Mouse (Mus musculus) right cerebral cortex, postnatal 25 days (tissue): Measurements from ENCODE around the gene D930048N14Rik.
"Not testable (repeated sequence)": the region's sequence is repeated elsewhere in the genome, so short reads cannot be mapped to it uniquely, and the experiment has no call there.

Source experiments
- DNase-seq: peaks from one replicate; pipeline ENCODE4 v3.0.0; 2022

Gene D930048N14Rik

DNA sequence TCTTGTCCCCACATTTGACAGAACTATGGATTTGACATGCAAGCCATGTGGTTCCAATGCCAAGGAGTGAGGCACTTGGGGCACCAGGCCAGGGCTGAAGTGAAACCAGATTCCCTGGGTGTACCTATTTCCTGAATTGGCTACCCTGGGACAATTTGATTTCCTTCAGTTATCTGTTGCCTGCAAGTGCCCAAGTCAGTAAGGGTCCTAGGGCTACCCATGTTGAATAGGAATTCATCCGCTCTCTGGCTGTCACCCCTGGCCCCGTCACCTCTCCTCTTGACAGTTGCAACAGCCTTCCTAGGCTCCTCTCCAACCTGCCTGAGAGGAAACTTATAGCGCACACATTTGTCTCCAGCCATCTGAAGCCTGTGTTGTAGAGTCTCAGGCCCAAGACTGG is 4.1 kb downstream of the D930048N14Rik start:
- no peak for DNase-seq

DNA sequence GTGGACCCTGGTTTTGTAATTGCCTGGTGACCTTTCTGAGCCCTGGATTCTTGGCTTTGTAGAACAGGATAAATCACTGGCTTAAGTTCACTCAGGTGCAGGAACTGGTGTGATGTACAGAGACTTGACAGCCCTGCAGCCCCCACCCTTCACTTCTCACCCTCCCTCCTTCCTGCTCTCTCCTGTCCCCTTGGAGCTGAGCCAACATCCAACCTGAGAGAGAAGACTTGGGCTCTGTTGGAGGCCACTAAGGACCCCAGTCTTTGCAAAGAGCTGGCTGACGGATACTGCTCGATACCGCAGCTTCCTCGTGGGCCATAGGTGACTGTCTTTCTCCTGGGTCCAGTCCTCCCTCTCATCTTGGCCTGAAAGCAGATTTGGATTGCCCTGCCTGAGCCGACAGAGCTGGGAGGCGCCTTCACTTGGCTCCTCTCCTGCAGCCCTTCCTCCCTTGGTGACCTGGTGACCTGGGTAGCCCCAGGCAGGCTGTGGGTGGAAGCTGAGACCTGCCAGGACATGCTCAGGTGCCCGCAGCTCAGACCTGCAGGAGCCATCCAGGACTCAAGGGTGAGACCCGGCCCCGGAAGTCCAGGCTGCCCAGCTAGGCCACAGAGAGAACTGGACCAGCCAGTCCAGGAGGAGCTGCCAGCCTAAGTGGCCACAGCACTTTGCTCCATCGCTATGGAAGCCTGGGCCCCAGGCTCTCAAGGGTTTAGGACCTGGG is 6.2 kb downstream of the D930048N14Rik start:
- no peak for DNase-seq

DNA sequence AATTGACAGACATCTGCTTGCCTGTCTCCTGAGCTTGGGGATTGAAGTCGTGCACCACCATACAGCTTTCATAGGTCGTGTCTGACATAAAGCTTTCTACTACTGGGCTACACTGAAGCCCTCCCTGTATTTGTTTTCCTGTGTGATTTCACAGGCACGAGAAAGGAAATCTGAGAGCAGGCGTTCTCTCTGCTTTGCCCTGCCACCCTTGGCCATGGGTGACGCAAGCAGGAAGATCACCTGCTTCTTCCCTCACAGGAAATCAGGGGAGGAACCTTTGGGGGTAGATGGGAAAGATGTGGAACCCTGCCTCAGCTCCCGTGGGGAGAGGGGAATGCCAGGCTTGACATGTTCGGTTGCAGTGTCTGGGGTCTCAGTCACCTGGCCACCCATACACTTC is 7.5 kb downstream of the D930048N14Rik start:
- DNase-seq: no peak

DNA sequence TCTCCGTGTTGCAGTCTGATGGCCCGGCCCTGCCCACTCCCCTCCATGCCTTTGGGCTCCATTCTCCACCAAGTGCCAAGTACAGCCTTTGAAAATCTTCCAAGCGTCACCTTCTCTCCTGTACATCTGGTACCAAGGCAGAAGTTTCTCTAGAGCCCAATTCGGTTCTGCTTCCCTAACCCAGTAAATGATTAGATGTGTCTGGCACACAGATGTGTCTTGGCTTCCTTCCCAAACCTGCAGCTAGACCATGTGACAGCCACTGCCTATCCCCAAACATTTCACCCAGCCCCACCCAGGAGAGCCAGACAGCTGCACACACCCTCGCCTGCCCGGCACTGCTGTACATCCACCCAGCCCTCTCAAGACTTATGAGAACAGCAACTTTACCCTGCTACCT is 8.0 kb downstream of the D930048N14Rik start:
- peak; percentile 15 for DNase-seq

DNA sequence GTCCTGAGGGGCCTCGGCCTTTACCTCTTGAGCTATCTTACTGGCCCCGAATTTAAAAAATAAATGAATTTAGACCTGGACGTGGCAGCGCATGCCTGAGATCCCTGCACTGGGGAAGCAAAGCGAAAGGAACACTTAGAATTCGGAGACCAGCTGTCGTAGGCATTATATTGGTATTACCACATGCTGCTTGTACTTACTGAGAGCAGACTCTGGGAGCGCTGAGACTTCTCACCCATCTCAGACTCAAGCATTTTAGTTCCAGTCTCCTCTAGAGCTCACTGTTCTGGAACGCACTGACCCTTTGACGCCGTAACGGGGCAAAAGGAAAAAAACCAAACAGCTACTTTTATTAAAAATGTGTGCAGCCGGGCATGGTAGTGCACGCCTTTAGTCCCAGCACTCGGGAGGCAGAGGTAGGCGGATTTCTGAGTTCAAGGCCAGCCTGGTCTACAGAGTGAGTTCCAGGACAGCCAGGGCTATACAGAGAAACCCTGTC is 11.2 kb downstream of the D930048N14Rik start:
- no peak for DNase-seq

DNA sequence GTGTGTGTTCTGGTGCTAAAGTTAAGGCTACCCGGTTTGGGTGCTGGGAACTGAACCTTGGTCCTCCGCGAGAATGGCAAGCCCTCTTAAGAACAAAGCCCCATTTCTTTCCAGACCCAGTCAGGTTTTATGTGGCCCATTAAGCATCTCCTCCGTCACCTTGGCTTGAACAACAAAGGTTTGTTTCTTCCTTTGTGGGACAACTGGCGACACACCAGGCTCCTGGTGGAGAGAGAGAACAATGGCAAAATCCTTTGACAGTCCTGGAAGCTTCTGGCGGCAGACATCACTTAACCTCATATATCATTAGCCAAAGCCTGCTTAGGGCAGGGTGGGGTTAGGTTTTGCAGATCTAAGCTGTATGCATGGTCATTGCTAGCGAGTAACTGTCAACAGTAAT is 11.9 kb downstream of the D930048N14Rik start:
- DNase-seq: no peak

DNA sequence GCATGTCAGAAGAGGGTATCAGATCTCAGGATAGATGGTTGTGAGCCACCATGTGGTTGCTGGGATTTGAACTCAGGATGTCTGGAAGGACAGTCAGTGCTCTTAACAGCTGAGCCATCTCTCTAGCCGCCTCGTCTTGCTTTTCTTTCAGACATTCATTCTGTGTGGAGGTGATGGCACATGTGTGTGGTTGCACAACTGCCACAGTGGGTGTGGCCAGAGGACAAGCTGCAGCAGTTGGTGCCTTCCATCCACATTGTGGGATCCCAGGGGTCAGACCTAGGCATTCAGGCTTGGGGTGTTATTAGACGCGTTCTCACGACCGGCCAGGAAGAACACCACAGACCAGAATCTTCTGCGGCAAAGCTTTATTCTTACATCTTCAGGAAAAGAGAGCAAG is 14.0 kb downstream of the D930048N14Rik start:
- not testable (repeated sequence) for DNase-seq

DNA sequence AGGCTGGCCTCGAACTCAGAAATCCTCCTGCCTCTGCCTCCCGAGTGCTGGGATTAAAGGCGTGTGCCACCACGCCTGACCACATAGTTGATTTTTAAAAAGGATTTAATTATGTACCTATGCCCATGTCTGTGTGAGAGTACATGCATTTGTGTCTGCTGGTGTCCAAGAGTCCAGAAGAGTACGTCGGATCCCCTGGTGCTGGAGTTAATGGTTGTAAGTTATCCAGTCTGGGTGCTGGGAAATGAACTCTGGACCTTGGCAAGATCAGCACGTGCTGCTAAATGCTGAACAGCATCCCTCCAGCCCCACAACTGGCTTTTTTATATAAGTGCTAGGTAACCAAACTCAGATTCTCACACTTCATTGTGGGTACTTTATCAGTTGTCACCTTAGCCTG is 20.1 kb downstream of the D930048N14Rik start:
- DNase-seq: no peak

DNA sequence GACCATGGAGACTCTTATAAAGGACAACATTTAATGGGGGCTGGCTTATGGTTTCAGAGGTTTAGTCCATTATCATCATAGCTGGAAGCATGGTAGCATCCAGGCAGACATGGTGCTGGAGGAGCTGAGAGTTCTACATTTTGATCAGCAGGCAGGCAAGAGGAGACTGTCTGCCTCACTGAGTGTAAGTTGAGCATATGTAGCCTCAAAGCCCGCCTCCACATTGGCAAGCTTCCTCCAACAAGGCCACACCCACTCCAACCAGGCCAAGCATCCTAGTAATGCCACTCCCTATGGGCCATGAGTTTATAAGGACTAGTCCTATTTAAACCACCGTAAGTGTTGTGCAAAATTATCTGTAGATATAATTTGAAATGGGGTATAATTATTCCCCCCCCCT is 20.6 kb downstream of the D930048N14Rik start:
- no peak for DNase-seq

DNA sequence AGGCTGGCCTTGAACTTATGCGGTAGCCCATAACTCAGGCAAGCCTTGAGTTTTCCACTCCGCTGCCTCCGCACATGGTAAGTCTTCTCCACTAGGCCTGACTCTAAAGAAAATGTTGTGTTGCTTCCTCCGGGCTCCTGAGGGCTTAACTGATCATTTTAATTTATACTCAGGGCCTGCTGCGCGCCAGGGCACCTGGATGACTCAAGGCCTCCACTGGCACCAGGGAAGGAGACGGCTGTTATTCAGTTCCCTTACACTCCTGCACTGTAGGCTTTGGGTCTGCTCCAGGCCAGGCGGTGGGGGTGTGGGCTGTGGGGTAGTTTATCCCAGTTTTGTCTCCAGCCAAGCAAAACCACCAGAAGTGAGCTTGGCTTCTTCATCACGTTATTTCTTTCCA is 22.5 kb downstream of the D930048N14Rik start:
- DNase-seq: no peak

DNA sequence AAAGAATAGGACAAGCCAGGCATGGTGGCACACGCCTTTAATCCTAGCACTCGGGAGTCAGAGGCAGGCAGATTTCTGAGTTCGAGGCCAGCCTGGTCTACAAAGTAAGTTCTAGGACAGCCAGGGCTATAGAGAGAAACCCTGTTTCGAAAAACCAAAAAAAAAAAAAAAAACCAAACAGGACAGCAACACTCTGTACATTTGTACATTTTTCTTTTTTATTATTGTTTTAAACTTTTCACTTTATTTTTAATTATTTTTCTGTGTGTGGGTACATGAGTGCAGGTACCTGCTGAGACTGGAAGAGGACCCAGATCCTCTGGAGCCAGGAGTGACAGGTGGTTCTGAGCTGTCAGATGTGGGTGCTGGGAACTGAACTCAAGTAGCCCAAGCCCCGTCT is 24.6 kb downstream of the D930048N14Rik start:
- no peak for DNase-seq

DNA sequence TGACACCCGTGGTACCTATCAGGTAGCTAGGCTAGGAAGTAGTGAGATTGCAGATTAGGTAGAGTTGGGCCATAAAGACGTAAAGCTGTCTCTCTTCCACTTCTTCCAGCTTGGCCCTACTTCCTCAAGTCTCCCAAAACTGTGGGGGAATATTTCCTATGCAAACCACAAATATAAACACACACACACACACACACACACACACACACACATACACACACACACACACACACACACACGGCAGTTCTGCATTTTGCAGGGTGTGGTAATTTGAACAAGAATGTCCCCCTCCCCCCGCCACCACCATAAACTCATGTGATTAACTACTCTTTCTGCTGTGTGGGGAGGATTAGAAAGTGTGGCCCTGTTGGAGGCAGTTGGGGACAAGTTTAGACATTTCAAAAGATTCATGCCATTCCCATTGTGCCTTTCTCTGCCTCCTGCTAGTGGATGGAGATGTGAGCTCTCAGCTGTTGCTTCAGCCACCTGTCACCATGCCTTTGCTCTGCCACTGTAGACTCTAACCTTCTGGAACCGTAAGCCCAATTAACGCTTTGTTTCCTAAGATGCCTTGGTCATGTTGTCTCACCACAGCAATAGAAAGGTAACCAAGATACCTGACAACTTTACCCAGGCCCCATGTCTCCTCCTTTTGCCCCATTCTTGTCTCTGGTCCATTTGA is 27.1 kb downstream of the D930048N14Rik start:
- no peak for DNase-seq

DNA sequence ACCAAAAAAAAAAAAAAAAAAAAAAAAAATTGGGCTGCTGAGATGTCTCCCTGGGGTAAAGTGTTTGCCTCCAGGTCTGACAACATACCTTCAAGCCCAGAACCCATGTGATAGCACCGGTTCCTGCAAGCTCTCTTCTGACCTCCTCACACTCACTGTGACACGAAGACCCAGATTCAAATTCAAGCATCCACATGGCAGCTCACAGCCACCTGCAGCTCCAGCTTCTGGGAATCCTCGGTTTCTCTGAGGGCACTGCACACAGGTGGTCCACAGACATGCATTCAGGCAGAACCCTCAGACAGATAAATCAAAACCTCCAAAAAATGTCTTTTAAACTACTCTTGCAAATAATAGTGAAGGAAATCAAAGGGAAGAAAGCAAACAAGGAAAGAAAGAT is 28.7 kb downstream of the D930048N14Rik start:
- DNase-seq: no peak

DNA sequence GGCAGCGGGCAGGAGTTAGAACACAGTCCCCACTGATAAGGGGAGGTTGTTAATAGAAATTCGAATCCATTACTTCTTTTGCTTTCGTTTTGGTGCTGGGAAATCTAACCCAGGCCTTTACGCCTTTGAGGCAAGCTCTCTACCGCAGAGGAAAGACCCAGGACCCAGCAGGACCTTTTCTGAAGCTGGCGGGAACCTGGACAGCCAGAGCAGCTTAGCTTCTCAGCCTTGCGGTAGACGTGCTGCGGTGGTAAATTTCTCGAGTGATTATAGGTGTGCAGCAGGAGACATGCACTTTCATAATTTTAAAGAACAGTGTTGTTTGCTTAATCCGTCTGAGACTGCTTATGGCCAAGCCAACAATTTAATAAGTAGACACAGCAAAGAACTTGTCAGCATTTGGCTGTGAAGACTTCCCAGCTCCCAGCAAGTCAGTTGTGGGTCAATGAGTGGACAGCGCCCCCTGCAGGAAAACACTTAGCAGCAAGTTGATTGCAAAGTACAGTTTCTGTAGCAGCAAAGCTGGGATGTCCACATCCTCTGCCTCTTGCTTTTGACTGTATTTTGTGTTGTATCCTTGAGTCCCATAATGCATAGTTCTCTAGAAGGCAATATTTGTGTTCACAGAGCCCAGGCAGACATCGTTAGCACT is 30.7 kb downstream of the D930048N14Rik start:
- peak; percentile 80 for DNase-seq

DNA sequence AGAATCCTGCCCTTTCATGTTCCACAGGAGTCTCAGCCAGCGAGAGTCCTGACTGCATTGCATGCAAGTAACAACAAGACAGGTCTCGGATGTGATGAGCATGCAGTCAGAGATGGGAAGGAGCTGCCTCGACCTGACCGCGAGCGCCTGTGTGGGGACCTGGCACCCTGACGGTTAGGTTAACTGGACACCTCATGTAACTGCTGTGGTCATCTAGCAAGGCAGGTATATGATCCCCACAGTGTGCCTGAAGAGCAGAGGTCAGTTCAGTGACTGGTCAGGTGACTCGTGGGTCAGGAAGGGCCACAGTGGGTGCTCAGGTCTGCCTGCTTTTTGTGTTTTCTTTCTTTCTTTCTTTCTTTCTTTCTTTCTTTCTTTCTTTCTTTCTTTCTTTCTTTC is 31.2 kb downstream of the D930048N14Rik start:
- no peak for DNase-seq

DNA sequence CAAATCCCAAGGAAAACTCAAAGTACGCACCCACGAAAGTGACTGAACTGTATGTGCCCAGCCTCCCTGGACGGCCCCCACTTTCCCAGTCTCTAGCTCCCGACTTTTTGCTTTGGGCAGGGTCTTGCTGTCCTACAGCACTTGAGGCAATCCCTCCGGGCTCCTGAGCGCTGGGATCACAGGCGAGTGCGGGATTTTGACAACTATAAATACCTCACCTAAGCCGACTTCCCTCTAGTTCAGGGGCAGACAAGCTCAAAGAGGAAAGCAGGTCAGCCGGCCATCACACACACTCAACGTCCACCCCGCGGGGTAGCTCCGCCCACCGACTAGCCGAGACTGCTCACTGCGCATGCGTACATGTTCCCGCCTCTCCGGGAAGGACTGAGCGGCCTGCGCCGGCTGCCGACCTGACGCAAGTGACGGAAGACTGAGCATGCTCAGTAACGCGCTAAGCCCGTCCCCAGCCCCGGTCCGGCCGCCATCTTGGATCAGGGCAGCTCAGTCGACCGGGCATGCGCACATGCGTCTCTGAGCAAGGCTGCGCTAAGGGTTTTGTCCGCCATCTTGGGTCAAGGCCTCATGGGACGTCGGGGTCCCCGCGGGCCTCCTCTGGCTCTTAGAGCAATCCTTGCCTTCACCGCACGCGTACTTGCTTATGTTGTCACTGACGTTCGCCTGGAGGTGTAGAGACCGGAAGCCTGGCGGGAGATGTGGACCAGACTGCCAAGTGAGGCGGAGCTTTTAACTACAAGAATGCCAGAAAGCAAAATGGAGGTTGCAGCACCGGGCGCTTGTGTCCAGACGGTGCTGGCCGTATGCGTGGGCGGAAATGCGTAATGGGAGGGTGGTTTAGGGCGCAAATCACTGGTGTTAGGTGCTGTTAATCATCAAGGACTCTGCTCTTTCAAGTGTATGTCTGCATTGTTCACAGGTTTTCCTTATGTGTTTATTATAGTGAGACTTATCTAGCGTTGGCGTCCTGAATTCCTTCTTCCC is 37.9 kb downstream of the D930048N14Rik start, which contains the start of gene 0610009B22Rik:
Gene 0610009B22Rik, minus strand, starts transcription at position 545 of the 999 bp plus-strand sequence.
- DNase-seq: peak; percentile 100

DNA sequence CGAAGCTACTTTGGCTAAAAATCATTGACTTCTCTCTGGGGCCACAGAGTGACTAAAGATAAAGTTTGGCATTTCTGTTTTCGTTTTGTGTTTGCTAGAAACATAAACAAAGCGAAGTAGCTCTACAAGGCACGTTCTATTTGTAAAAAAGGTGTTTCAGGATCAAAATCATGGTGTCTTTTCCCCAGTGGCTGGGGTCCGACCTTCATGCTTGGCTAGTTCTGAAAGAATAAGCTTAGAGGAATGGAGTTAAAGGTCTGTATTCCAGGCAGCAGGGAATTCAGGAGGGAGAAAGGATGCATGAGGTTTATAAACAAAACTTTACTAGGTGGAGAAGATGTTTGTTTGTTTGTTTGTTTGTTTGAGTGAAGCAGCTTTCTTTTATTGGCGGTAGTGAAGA is 38.6 kb downstream of the D930048N14Rik start:
- no peak for DNase-seq

DNA sequence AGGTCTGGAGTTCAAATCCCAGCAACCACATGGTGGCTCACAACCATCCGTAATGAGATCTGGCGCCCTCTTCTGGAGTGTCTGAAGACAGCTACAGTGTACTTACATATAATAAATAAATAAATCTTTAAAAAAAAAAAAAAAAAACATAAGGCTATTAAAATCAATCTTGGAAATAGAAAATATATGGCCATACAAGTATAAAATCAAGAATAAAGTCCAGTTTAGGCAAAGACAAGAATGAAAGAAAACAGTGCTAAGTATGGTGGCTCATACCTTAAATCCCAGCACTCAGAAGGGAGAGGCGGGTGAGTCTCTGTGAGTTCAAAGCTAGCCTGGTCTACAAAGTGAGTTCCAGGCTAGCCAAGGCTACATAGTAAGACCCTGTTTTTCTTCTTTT is 39.8 kb downstream of the D930048N14Rik start:
- not testable (repeated sequence) for DNase-seq

DNA sequence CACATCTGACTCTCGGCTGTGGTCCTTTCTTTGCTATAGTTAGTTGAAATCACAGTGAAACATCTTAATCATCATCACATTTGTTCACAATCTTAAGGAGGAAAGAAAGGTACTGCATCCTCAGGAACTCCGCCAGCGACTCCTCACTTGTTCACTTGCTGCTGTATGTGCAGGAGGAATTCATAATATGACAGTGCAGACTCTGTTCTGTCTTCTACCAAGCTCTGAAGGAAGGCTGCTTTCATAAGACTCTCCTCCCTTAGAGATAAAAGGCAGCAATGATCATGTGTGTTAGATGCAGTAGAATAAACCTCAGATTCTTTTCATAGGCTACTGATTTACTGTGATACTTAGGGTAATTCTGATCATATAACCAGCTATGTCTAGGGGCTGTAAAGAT is 44.2 kb downstream of the D930048N14Rik start:
- no peak for DNase-seq

DNA sequence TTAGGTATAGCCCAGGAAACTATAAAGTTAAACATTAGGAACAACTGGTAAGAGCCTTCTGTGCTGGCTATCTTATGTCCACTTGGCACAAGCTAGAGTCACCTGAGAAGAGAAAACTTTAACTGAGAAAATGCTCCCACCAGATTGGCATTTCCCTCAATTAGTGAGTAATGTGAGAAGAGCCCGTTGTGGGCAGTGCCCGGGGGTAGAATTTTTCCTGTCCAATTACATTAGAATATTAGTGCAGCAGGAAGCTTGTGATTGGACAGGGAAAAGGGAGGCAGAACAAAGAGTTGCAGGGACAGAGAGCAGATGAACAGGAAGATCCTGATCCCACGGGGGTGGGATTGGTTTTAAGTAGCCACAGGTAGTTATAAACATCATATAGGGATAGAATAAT is 52.1 kb downstream of the D930048N14Rik start:
- no peak for DNase-seq

DNA sequence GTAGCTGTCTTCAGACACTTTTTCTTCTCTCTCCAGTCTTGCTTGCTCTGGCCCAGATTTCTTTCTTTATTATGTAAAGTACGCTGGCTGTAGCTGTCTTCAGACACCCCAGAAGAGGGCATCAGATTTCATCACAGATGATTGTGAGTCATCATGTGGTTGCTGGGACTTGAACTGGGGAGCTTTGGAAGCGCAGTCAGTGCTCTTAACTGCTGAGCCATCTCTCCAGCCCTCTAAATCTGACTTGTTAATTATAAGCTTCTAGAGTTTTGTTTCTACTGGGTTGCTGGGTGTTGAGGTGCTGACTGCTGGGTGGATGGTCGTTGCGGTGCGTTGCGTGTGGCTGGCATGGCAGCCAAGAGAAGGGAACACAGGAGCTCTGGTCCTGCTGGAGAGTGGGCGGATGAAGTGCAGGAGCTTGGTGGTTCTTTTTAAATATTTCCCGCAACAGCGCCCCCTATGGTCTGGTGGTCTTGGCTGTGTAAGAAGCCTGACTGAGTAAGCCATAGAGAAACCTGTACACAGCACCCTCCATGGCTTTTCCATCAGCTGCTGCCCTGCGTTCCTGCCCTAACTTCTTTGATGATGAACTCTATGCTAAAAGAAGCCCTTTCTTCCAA is 52.7 kb downstream of the D930048N14Rik start:
- DNase-seq: no peak

DNA sequence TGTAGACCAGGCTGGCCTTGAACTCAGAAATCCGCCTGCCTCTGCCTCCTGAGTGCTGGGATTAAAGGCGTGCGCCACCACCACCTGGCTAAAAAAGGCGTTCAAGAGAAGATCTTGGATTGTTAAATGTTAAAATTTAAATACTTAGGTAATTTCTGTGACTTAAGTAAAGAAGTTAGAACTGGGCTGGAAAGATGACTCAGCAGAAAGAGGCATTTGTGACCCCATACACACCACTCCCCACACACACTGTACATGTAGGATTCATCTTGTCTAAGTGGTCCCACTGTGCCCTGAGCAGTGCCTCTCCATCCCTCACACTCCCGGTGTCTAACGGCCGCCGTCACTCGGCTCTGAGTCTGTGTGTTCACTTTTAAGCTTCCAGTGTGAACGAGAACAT is 55.7 kb downstream of the D930048N14Rik start:
- DNase-seq: no peak
